Mouse (Mus musculus) C2C12 (cell line): ENCODE data around the gene Dner. TPM values are rescaled to one million over a fixed set of nuclear protein-coding genes. Genes with fewer than 3 reads are reported as not detected.

Experiments used
- H3K27me3 ChIP-seq: one replicate; pipeline ENCODE4 v1.6.1; 2011; ENCODE audit not compliant: control insufficient read depth, insufficient read depth, insufficient read length
- H3K36me3 ChIP-seq: one replicate; pipeline ENCODE4 v1.6.1; 2011; ENCODE audit not compliant: control insufficient read depth, insufficient read depth
- H3K4me3 ChIP-seq: one replicate; pipeline ENCODE4 v1.5.1; 2011; ENCODE audit warnings: mild to moderate bottlenecking, control low read depth; ENCODE audit not compliant: poor library complexity, insufficient read depth, severe bottlenecking
- H3K79me2 ChIP-seq: one replicate; pipeline ENCODE4 v1.6.1; 2011; ENCODE audit not compliant: control insufficient read depth, insufficient read depth
- H3K79me3 ChIP-seq: one replicate; pipeline ENCODE4 v1.6.1; 2011; ENCODE audit warnings: low read depth, control low read depth
- H3ac ChIP-seq: one replicate; pipeline ENCODE3; 2011; ENCODE audit warnings: low read depth; ENCODE audit not compliant: control insufficient read depth, insufficient read length
- CEBPB ChIP-seq: IDR thresholded peaks from one replicate; pipeline ENCODE4 v1.6.1; 2011; ENCODE audit warnings: low read depth, mild to moderate bottlenecking, control low read depth, moderate library complexity
- CTCF ChIP-seq: IDR thresholded peaks from one replicate; pipeline ENCODE4 v1.5.1; 2011; ENCODE audit not compliant: control insufficient read depth, insufficient read depth, insufficient read length
- FOSL1 ChIP-seq: IDR thresholded peaks from one replicate; pipeline ENCODE4 v1.8.0; 2011; ENCODE audit warnings: mild to moderate bottlenecking, low read length; ENCODE audit not compliant: poor library complexity, insufficient read depth, severe bottlenecking
- MAX ChIP-seq: IDR thresholded peaks from one replicate; pipeline ENCODE4 v1.6.1; 2011; ENCODE audit warnings: mild to moderate bottlenecking, control low read depth
- MYOD1 ChIP-seq: IDR thresholded peaks from one replicate; pipeline ENCODE4 v1.6.1; 2011; ENCODE audit warnings: low read depth; ENCODE audit not compliant: control insufficient read depth, insufficient read length
- MYOG ChIP-seq: IDR thresholded peaks from one replicate; pipeline ENCODE4 v1.6.1; 2011; ENCODE audit not compliant: control insufficient read depth, insufficient read length; ENCODE audit errors: extremely low read depth
- USF1 ChIP-seq: IDR thresholded peaks from one replicate; pipeline ENCODE4 v1.6.1; 2011; ENCODE audit warnings: low read depth, mild to moderate bottlenecking, control low read depth, moderate library complexity
- polyA plus RNA-seq: library from polyadenylated mRNA; unstranded; fragments of >200 nt; fragmentation: generic; extraction: Trizol; gene quantifications from one replicate; pipeline ENCODE4 v1.2.1, GENCODE M21; 2012; ENCODE audit warnings: missing spikeins

Dner gene
- polyA plus RNA-seq, 1 experiment, result 0.04 TPM

- Histone ChIP-seq H3K36me3 (no peaks in the 10 kb centered on the region), H3K79me2 (no peaks in the 10 kb centered on the region), H3ac (no peak overlapping the region), H3K4me3 (no peak overlapping the region), H3K79me3 (no peaks in the 10 kb centered on the region), H3K27me3 (no peaks in the 10 kb centered on the region)
- TF ChIP-seq CEBPB (no peak), CTCF (no peak), MAX (no peak), USF1 (no peak), FOSL1 (no peak), MYOG (no peak), MYOD1 (no peak)
Observed at GRCm38 (mm10) chr1:84668100-84668846, 27.7 kb downstream of the Dner start.

- H3K36me3 ChIP-seq, result no peaks in the 10 kb centered on the region
- H3K79me3 ChIP-seq, result no peaks in the 10 kb centered on the region
Observed at GRCm38 (mm10) chr1:84667660-84668059, 28.4 kb downstream of the Dner start.

GRCm38 (mm10) chr1:84664377-84665118 lies 31.5 kb downstream of the Dner start:
- no peak for TF ChIP-seq CTCF
- no peak for TF ChIP-seq MAX
- no peak for TF ChIP-seq FOSL1
- no peak for TF ChIP-seq MYOG
- TF ChIP-seq MYOD1, result no peak
- TF ChIP-seq USF1, result no peak
- no peak for TF ChIP-seq CEBPB
- no peak overlapping the region for H3K4me3 ChIP-seq

More at GRCm38 (mm10) chr1:84667660-84668059, 28.4 kb downstream of the Dner start:
- Histone ChIP-seq H3K4me3 (no peak overlapping the region), H3K79me2 (no peaks in the 10 kb centered on the region), H3K27me3 (no peaks in the 10 kb centered on the region), H3ac (no peak overlapping the region)
- no peak for TF ChIP-seq USF1
- TF ChIP-seq CEBPB, result no peak
- no peak for TF ChIP-seq MYOG
- no peak for TF ChIP-seq CTCF
- no peak for TF ChIP-seq FOSL1
- no peak for TF ChIP-seq MAX
- no peak for TF ChIP-seq MYOD1

DNA sequence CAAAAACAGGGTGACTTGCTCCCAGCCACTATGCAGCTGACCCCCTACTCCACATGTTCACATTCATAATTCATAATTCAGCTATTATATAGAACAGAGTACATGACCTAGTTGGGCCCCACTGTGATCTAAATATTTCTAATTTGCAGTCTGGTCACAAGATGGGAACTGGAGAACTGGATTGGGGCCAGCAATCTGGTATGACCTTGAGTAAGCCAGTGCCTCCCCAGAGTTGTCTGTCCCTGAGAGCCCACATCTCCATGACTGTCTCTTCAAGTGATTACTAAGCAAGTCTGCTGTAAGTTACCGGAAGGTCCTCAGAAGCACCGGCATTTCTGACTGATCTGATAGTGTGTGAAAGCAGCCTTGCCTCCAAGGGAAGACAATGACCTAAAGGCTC lies 49.2 kb downstream of the Dner start:
- Histone ChIP-seq H3ac (no peak overlapping the region), H3K79me3 (no peaks in the 10 kb centered on the region), H3K36me3 (no peaks in the 10 kb centered on the region), H3K79me2 (no peaks in the 10 kb centered on the region), H3K4me3 (no peak overlapping the region), H3K27me3 (peaks cover 3% of the 10 kb centered on the region)
- TF ChIP-seq MAX (no peak), FOSL1 (no peak), MYOG (no peak), USF1 (no peak), CEBPB (no peak), CTCF (no peak), MYOD1 (no peak)

More at GRCm38 (mm10) chr1:84664377-84665118, 31.5 kb downstream of the Dner start:
- Histone ChIP-seq H3K79me2 (no peaks in the 10 kb centered on the region), H3K79me3 (no peaks in the 10 kb centered on the region), H3ac (no peak overlapping the region), H3K36me3 (no peaks in the 10 kb centered on the region), H3K27me3 (no peaks in the 10 kb centered on the region)

DNA sequence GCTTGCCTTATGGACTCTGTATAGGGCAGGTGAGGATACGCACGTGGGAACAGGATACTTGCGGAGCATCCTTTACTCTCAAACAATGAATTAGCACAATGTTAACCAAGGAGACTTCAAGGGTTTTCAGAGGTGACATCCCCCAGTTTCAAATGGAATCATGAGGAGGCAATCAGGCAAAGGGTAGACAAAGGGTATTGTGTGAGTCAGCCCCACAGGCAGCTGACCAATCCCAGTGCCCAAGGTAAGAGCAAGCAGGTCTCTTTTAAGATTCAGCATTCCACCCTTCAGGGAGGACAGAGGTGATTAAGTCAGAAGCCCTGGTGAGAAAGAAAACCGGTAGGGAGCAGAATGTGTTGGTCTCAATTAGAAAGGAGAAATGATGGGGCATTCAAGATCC lies 55.6 kb downstream of the Dner start:
- Histone ChIP-seq H3ac (no peak overlapping the region), H3K79me2 (no peaks in the 10 kb centered on the region), H3K36me3 (no peaks in the 10 kb centered on the region), H3K27me3 (peaks cover 11% of the 10 kb centered on the region), H3K4me3 (no peak overlapping the region), H3K79me3 (no peaks in the 10 kb centered on the region)
- no peak for TF ChIP-seq CEBPB
- no peak for TF ChIP-seq MYOG
- TF ChIP-seq MYOD1, result no peak
- TF ChIP-seq CTCF, result no peak
- TF ChIP-seq MAX, result no peak
- no peak for TF ChIP-seq FOSL1
- TF ChIP-seq USF1, result no peak

DNA sequence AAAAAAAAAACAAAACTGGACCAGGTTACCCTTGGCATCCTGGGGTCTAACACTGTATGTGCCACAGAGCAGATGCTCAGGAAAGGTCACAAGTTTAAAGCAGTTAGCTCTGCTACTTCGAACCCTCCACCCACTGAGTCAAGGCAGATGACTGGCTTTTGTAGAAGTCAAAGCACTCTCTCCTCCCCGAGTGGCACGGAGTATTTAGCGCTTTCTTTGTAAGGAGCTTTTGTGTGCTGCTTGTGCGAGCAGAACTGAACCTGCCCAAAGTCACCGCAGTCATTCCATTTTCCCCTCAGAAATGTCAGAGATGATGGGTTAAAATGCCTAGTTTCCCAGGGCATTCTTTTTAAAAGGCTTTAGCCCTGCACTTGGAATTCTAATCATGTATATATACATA lies 59.1 kb downstream of the Dner start:
- TF ChIP-seq FOSL1 (no peak), CEBPB (no peak), CTCF (no peak), MYOD1 (no peak), MAX (no peak), MYOG (no peak), USF1 (no peak)
- Histone ChIP-seq H3K79me3 (no peaks in the 10 kb centered on the region), H3K27me3 (peaks cover 8% of the 10 kb centered on the region), H3ac (no peak overlapping the region), H3K79me2 (no peaks in the 10 kb centered on the region), H3K36me3 (no peaks in the 10 kb centered on the region), H3K4me3 (no peak overlapping the region)
